Mouse (Mus musculus) skeletal muscle tissue, adult 2 months (tissue): ENCODE measurements around the gene Myadml2.

Source experiments
- DNase-seq: peaks from one replicate; pipeline ENCODE4 v3.0.0-alpha.2; 2012; ENCODE audit warnings: low read depth, low spot score

The Myadml2 gene

DNA sequence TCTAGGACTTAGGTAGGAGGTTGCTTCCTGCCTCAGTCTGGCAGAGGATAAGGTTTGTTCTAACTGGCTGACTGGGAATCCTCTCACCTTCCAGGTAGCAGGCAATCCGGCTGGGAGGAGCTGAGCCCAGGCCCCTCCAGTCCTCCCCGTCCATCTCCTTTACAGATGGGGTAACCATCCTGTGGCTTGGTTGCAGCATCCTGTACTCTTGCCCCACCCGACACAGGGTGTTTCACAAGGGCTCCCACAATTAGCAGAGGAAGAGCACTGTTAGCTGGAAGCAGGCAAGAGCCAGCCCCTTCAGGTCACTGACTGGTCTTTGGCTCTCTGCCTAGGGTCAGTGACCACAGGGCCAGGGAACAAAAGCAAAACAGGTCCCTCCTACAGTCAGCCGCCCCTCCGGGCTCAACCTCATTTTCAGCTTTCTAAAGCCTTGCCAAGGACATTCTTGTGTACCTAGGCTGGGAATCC, 17.5 kb downstream of the Myadml2 start:
- no peak for DNase-seq

DNA sequence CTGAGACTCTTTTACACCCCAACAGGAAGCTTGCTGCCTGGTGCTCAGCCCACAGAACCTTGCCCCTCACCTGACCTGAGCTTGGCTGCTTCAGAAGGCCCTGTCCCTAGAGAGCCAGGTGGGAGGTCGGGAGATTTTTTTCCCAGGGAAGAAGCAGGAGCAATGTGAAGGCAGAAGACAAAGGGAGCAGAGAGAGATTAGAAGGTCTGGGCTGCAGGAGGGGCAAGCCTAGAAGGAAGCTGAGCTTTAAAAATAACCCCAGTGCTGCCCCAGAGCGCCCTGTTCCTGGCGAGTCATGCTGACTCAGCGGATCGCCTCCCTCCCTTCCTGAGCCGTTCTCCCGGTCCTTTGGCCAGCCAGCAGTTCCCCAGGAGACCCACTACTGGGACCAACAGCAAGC, 18.0 kb downstream of the Myadml2 start:
- DNase-seq: peak; percentile 82

DNA sequence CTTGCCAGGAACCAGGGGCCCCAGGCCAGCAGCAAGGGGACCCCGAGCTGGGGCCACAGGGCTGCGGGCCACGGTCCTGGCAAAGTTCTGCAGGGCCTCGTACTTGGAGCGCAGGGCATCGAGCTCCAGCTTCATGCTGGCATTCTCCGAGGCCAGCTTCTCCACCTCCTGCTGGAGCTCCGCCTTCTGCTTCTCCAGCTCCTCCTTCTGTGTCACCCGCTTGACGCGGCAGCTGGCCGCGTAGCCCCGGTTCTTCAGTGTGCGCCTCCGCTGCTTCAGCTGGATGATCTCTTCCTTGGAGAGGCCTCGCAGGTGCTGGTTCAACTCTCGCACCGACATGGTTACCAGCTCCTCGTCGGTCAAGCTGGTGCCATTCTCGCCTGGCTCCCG, 18.6 kb downstream of the Myadml2 start:
- peak; percentile 68 for DNase-seq

DNA sequence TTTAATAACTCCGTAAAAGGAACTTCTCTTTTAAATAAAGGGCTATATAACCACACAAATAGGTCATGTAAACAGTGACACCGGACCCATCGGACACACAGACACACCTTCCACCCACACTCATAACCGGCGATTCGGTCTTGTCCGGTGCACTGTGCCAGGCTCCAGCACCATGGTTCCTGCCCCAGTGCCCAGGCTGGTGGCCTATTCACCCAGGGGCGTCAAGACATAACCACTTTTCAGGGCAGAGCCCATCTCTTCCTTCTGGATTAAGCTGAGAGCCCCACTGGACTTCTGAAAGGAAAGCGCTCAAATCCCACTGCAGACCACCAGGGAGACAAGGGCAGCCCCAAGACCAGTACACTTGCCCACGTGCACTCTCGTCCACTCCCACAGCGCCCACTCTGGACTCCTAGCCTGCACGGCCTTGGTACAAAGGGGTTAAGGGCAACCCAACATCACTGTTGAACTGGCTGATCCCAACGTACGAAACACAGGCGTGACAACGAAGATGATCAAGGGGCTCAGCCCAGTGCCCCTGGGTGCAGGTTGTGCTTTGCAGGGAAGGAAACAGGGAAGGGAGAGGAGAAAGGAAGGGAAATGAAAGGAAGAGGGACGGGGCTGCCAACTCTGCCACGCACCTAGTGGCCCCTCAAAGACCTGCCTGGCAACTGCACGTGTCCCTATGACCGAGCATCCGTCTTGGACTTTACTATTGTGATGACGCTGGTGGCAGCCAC, 19.2 kb downstream of the Myadml2 start:
- no peak for DNase-seq

DNA sequence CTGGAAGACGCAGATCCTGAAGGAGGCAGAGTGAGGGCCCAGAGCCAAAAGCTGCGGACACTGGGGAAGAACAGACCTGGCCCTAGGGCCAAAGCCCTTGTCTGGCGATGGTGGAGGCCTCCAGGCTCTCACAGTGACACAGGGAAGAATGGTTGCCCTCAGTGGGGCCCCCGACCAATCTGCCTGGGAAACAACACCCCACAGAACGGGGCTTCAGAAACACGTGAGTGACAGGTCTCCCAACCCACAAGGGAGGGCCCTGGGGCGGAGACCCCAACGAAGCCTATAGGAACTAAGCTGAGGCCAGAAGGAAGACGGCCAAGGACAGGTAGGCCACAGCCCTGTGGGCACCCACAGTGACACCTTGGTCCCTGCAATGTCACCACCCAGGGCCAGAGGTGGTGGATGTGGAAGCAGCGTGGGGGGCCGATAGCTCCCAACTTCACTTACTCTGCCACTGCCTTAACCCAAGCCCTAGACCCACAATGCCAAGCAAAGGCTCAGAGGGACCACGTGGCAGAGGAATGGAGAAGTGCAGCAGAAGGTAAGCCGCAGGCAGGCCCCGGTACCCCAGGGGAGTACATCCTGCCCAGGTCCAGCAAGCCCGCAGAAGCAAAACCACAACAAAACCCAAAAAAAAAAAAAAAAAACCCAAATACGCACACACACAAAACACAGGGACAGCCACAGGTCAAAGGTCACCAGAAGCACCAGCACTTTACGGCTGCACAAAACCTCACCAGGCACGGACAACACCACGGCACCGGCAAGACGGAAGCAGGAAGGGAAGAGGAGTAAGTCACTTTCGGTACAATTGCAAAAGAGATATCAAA, 20.3 kb downstream of the Myadml2 start:
- DNase-seq: no peak

DNA sequence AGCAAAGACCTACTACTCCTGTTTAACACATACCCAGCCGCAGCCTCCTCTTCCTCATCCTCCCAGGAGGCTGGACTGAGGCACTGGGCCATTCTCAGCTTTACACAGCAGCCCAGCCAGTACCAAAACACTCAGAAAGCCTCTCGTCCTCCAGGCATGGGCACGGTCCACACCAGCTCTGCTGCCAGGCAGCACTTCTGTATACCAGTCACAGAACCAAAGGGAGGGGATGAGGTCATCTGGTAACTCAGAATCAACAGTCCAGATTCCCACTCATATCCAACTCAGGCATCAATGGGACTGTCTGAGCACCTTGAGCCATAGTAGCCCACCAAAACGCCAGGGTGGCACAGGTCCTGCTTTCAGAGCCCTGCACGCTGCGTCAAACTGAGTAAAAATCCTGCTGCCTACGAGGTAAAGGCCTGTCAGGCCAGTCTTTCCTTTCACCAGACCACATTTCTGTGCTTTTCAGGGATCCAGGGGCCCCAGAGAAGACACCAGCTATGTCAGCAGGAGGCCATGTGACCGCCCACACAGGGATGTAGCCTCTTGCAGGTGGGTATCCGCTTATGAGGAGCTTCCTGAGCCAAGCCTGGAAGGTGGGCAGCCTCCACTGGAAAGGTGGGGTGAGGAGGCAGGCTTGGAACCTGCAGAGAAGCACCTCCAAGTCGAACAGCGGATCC, 21.0 kb downstream of the Myadml2 start:
- DNase-seq: no peak

DNA sequence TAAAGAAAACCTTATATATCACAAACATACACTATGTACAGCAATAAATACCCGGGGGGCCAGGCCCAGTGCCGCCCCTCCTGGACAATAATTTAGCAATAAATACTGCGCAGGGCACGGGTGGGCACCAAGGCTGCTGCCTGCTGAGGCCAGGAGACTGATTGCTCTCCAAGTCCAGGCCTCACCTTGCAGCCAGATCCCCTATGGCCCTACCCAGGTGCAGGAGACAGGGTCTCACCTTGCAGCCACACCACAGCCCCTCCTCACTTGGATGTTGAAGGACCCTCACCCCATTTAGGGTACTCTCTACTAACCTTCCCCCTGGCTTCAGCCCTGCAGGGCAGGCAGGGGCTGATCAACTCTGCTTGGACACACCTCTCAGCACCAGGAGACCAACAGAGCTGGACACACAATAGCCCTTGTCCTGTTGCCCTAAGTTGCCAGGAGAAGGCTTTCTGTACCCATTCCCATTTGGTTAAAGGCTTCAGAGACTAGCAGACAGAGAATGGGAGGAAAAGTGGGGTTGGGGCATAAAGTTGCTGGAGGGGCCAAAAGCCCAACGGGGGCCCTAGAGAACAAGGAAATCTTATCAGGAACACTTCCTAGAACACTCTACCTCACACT, 22.7 kb downstream of the Myadml2 start, which contains the start of gene Sirt7:
TSS of gene Sirt7 (minus strand) at position 89 of the 624 bp plus-strand sequence.
- no peak for DNase-seq

DNA sequence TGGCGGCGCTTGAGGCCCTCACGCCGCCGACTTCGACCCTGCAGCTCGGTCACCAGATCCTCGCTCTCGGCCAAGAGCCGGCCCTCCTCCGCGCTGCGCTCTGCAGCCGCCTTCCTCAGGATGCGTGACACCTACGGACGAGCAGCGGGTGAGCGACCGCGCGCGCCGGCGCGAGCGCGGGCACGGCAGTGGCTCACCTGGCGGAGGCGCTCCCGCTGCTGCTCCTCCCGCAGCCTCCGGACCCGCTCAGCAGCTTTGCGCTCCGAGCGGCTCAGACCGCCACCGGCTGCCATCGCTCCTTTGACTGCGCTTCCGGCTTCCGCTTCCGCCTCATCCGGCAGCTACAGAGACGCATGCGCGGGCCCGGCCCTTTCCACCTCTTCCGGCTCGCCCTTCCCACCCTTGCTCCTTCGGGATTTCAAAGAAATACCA, 23.3 kb downstream of the Myadml2 start:
- DNase-seq: peak; percentile 78

DNA sequence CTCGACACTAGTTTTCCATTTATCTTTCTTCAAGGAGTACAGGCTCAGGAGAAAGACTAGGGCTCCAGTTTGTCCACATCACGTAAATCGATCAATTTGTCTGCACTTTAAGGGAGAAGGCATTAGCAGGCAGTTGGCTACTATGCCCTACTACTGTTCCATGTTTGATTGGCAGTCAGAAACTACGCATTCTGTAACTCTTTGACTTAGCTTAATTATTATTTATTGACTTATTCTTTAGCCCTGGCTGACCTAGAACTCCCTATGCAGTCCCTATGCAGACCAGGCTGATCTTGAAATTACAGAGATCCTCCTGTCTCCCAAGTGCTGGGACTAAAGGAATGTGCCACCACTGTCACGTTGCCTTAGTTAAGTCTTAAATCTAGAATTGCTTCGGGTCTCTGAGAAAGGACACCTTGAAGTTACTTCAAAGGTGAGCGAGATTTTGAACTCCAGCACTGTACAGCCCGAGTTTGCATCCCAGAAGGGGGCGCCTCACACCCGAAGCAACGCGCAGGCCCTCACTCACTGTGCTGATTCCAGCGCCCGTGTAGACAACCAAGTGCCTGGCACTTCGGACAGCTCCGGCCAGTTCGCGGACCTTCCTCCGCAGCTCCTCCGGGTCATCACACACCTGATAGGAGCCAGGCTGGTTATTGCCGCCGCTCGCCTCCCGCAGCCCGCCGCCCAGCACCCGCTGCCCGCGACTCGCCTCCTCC, 23.8 kb downstream of the Myadml2 start:
- DNase-seq: no peak

DNA sequence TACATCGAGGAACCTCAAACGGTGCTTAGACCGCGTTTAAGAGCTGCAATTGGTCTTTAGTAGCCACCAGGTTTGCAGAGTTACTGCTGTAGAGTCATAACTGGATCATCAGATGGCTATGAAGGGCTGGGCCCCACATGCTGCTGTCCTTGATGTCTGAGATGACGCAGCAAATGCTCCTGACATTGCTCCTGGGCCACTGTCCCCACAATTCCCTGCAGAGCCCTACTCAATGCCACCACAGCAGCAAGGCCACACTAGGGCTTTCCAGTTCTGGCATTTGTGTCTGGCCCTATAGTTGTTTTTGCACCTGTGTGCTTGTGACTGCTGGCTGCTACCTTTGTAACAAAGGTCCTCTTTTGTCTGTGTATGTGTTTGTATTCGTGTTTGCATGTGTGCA, 25.2 kb downstream of the Myadml2 start:
- DNase-seq: no peak

DNA sequence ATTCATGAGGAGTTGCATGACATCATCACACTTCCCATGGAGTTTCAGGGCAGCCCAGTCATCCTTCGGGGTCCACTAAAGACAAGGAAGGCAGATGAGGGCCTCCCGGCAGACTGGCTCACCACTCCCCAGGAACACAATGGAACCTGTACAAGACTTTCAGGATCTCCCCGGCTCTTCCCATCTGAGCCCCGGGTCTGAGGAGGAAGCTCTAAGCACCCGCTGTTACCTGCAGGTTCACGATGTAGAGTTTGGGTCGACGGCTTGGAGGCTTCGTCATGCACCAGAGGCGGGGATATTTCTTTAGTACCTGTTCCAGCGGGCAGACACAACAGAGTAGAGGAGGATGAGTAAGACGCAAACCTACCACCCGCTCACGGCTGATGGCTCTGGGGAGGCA, 27.8 kb downstream of the Myadml2 start:
- DNase-seq: no peak

DNA sequence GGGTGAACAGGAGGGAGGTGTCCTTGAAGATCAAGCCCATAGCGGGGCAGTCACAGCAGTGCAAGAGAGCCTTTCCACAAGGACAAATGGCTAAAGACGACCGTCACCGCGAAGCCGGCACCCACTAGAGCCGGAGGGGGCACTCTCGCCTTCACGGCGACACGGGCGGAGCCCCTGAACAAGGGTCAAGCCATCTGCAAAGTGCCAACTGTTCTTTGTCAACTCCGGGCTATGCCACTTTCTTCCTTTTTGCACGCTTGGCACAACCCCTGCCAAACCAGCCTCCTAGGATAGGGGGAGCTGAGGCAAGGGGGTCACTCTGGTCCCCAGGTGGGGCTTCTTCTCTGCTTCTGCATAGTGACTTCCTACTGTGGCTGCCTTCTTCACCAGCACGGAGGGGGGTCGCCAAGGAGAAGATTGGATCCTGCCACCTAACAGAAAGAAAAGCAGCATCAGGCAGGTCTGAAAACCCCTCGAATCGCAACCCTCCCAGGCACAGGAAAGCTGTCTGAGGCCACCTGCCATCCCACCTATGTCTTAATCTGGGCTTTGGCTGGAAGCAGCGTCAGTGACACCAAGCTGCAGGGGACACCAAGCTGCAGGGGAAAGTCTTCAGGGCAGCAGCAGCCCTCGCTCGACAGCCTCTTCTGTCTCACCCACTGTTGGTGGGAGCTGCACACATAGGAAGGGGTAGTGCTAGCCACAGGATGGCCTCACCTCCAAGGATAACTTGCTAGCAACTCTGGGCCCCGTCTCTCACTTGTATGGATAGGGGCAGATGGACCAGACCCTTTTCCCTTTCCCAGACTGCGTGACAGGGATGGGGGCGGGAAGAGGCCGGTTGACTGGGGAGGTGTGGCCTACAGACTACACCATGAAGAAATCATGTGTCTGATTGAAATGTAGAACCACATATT, 29.1 kb downstream of the Myadml2 start:
- DNase-seq: no peak

DNA sequence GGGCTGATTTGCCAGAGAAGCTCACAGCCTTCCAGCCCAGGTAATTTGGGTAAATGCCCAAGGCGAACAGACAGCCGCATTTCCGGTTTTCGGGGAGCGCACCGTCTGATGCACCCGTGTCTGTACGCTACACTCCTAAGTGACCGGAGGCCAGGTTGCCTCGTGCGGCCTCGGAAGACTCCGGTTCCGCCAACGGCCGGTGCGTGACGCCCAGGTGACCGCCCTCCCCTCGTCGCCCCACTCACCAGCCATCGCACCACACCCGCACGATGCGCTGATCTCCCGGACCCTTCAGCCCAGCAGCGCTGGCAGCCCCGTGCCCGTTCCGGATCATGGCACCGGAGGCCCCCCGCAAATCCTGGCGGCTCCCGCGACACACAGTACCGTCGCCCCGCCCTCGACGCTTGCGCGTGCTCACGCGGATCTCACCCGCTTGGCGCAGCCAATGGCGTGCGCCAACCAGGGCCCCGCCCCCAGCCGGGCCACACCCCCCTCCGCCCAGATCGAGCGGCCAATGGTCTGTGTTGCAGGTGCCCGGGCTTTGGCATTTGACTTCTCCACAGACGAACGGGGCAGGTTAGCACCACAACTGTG, 30.3 kb downstream of the Myadml2 start, which contains the start of gene Pcyt2:
TSS of gene Pcyt2 (minus strand) at position 418 of the 594 bp plus-strand sequence.
- peak; percentile 90 for DNase-seq

DNA sequence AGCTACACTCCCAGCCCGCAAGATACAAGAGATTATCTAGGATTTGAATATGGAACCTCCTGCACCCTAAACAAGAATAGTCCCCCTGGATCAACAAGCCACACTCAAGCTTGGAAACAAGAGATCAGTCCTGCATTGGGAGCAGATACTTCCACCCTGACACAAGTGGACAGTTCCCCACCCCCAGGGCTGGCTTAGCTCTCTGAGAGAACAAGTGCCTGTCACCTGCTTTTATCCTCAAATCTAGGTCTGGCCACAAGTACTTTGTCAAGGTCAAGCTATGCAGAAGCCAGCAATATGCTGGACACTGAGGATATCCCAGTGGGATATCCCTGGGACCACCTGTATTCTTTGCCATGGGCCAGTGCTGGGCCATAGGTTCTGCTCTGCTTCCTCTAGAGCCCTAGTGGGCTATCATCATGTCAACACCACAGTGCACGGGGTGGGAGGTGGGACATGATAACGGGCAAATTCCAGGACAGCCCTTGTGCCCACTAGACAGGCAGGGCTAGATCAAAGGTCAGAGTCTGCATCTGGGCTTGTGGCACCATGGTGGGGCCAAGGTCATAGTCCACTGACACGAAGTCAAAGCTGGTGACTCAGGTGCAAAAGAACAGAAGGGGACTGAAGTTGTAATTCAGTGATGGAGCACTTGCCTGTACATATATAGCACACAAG, 31.2 kb downstream of the Myadml2 start:
- no peak for DNase-seq

DNA sequence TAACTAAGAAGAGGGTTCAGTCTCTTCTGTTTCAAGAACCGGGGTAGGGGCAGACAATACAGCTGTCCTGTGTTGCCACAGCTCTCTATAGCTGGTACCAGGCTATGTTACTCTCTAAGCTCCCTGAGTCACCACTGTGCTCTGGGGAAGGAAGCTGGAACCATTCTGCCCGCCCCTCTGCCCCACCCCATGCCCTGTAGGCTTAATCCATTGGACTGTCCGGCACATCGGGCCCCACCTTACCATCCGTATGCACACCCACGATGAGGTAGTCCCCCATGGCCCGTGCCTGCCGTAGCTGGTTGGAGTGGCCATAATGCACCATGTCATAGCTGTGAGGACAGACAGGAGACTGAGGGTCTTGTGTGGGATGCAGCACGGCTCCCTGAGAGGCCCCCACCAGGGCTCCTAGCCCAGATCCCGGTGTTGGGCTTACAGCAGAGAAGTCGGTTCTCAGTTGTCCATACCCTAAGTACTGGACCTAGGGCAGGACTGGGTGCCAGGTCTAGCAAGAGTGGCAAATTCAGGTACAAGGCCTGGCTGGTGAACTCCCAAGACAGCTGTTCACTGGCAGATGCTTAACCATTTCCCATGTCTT, 32.3 kb downstream of the Myadml2 start:
- DNase-seq: no peak

DNA sequence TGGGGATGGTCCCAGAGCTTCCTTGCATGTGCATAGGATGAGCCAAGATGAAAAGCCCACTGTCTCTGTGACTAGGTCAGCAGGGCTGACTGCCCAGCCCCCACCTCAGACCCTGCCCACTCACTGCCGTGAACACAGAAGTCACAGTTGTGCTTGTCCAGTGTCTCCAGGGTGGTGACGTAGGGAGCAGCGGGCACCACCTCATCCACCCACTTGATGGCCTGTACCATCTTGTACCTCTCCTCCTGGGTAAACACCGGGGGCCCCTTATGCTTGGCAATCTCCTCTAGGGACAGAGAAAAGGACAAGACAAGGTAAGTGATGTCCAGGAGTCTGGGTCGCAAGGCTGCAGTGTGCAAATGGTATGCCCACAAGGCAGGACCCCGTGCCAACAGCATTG, 32.8 kb downstream of the Myadml2 start:
- no peak for DNase-seq

DNA sequence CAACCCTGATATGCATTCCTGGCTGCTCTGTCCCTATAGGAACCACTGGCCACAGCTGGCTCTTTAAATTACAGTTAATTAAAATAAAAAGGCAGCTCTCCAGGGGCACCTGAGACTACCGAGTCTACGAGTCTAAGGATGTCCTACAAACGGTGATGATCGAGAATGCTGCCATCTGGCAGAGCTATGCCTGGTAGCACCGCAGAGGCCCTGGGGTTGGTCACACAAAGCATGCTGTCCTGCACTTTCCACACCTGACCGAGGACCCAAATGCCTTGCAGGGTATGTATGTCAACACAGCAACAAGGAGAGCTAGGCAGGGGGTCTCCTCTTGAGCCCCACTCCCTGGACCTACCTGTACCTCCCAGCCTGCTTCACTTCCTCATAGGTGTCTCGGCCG, 34.0 kb downstream of the Myadml2 start:
- no peak for DNase-seq

DNA sequence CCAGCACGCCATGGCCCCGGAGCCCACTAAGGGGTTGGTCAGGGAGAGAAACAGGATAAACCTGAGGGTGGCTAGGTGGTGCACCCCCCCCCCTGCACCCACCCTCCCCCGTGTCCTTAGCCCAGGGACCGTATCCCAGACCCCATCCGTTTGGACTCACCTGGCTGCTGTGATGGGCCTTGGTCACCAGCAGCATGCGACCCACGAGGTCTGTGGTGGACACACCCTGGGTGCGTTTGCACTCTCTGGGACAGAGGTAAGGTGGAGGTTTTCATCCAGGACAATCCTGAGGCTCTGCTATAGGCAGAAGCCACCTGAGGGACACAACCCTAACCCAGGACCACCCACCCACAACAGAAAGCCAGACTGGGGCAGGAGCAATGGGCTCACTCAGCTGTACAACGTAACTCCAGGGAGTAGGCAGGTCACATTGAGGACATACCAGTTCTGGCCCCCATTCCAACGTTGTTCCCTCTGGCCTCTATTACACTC, 34.4 kb downstream of the Myadml2 start:
- DNase-seq: no peak
